Mouse (Mus musculus): ENCODE data around the gene Rptor. TPM values are rescaled to one million over a fixed set of nuclear protein-coding genes. Genes with fewer than 3 reads are reported as not detected.

Gene Rptor
- polyA plus RNA-seq, 1 experiment from 2014 or later, result 11.1 TPM

DNA sequence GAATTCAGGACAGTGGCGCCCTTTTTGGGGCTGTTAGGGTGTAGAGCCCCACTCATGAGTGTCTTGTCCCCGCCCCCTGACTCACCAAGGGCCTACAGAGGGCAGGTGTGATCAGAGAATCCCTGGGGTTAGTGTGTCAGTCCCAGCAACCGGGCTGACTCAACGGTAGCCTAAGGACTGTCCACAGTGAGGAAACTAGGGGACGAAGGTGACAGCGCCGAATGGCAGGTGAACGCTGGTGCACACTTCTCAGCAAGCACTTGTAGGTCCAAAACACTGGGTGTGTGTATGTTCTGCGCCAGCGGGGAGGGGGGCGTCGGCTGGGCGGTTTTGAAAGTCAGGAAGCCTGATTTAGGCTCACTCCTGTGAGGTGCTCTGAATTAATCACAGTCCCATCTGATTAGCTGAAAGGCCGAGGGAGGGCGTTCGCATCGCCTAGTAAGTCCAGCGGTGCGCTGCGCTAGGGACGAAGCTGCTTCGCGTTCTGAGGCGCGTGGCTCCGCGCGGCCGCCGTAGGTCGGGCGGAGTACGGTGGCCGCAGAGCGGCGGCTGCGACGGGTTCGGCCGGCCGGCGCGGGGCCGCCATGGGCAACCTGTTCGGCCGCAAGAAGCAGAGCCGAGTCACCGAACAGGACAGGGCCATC is 310.7 kb downstream of the Rptor start, which contains the start of gene Chmp6:
Gene Chmp6 (plus strand): TSS at position 151 of the 644 bp plus-strand sequence.
- Histone ChIP-seq H3K27me3 (no peaks in the 10 kb centered on the region), H3K4me1 (replicated peaks) (peaks cover 46% of the 10 kb centered on the region), H3K9me3 (no peaks in the 10 kb centered on the region), H3K9ac (peak within 1 kb of the TSS; percentile 86), H3K36me3 (peaks cover 21% of the 10 kb centered on the region), H3K4me2 (peak within 1 kb of the TSS; percentile 98), H3K4me3 (peak within 1 kb of the TSS; percentile 82), H3K27ac (replicated peaks) (peak within 1 kb of the TSS; percentile 83)
- peak; percentile 55 for ATAC-seq (ENCODE audit: low read depth)
- 1% methylated on average over 48 of the region's 48 CpGs for WGBS

DNA sequence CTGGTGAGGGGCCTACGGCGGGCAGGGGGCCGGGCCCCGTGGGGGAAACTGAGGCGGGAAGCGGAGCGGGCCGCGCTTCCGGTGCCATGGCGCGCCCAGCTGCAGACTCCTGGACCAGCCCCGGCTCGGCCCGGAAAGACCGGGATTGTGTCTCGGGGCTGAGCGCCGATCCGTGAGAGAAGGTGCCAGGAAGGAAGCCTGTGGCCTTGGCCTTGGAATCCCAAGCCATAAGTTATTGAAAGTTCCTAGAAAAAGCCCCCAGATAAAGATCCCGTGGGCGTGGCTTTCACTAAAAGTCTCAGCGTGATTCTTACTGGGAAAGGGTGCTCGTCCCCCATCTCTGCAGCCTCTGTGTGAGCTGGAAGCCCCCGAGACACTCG is 311.2 kb downstream of the Rptor start:
- Histone ChIP-seq H3K4me2 (peak overlapping the region; percentile 98), H3K9me3 (no peaks in the 10 kb centered on the region), H3K4me1 (replicated peaks) (peaks cover 46% of the 10 kb centered on the region), H3K4me3 (peak overlapping the region; percentile 82), H3K27ac (replicated peaks) (peak overlapping the region; percentile 83), H3K27me3 (no peaks in the 10 kb centered on the region), H3K9ac (peak overlapping the region; percentile 86), H3K36me3 (peaks cover 26% of the 10 kb centered on the region)
- peak; percentile 49; the same call in 1 of the 2 replicates for ATAC-seq (ENCODE audit: low read depth)
- 1% methylated on average over 26 of the region's 26 CpGs for WGBS

GRCm38 (mm10) chr11:119914381-119914780 is 311.7 kb downstream of the Rptor start:
- H3K9me3 ChIP-seq, result no peaks in the 10 kb centered on the region
- H3K4me3 ChIP-seq, result peak overlapping the region; percentile 82
- no peak for ATAC-seq (ENCODE audit: low read depth)
- H3K9ac ChIP-seq, result peak overlapping the region; percentile 86
- H3K36me3 ChIP-seq, result peaks cover 30% of the 10 kb centered on the region
- peak overlapping the region; percentile 98 for H3K4me2 ChIP-seq
- no peaks in the 10 kb centered on the region for H3K27me3 ChIP-seq
- 30% methylated on average over 4 of the region's 4 CpGs for WGBS
- H3K4me1 ChIP-seq (replicated peaks), result peaks cover 44% of the 10 kb centered on the region
- H3K27ac ChIP-seq (replicated peaks), result peak overlapping the region; percentile 83

DNA sequence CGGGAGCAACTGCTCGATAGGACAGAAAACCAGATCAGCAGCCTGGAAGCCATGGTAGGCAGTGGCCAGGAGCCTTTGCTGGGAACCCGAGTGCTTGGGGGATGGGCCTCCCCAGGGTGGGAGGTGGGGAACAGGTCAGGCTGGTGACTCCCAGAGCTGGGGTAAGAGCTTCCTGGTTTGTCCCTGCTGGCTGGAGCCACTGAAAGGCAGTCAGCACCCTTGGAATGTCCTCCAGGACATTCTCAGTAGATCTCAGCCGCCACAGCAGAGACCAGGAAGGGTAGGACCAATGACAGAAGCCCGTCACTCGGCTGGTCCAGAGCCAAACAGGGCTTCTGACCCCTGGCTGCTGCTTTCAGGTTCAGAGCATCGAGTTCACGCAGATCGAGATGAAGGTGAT is 313.0 kb downstream of the Rptor start:
- H3K27me3 ChIP-seq, result no peaks in the 10 kb centered on the region
- no peak for ATAC-seq (ENCODE audit: low read depth)
- H3K9ac ChIP-seq, result no peak overlapping the region; the same call in 1 of the 2 replicates
- no peak overlapping the region for H3K4me3 ChIP-seq
- H3K4me2 ChIP-seq, result 0 out of 2 replicates have a peak overlapping the region, but pooled peaks have one; percentile 98
- no peaks in the 10 kb centered on the region for H3K9me3 ChIP-seq
- no peak overlapping the region for H3K27ac ChIP-seq (replicated peaks)
- WGBS, result 85% methylated on average over 9 of the region's 9 CpGs
- H3K36me3 ChIP-seq, result peaks cover 43% of the 10 kb centered on the region
- H3K4me1 ChIP-seq (replicated peaks), result peaks cover 37% of the 10 kb centered on the region

GRCm38 (mm10) chr11:119916102-119916790 is 313.5 kb downstream of the Rptor start:
- Histone ChIP-seq H3K36me3 (peaks cover 45% of the 10 kb centered on the region), H3K4me1 (replicated peaks) (peaks cover 37% of the 10 kb centered on the region), H3K27me3 (no peaks in the 10 kb centered on the region), H3K9me3 (no peaks in the 10 kb centered on the region), H3K9ac (no peak overlapping the region; the same call in 1 of the 2 replicates), H3K27ac (replicated peaks) (no peak overlapping the region), H3K4me2 (no peak overlapping the region), H3K4me3 (no peak overlapping the region)
- no peak for ATAC-seq (ENCODE audit: low read depth)
- WGBS, result 92% methylated on average over 15 of the region's 15 CpGs

- WGBS, result 93% methylated on average over 21 of the region's 21 CpGs
- Histone ChIP-seq H3K4me3 (no peak overlapping the region), H3K36me3 (peaks cover 45% of the 10 kb centered on the region), H3K9me3 (no peaks in the 10 kb centered on the region), H3K4me1 (replicated peaks) (peaks cover 37% of the 10 kb centered on the region), H3K4me2 (no peak overlapping the region), H3K27me3 (no peaks in the 10 kb centered on the region), H3K27ac (replicated peaks) (no peak overlapping the region), H3K9ac (no peak overlapping the region)
- no peak for ATAC-seq (ENCODE audit: low read depth)
These were observed 314.2 kb downstream of the Rptor start for GRCm38 (mm10) chr11:119916834-119917469.

DNA sequence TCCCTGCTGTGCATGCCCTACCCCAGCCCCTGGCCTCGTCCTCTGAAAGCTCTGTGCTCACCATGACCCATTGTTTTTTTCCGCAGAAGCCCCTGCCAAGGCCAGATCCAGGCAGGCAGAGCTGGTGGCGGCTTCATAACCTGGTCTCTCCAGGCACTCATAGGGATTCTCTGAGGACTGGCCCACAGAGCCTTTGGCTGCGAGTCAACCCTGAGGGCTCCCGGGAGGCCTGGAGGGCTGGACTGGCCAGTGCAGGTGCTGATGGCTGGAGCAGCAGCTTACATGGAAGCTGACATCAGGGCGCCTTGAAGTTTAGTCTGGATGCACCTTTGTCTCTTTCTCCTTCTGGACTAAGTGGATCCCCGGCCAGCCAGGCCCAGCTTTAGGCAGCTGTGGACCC is 315.8 kb downstream of the Rptor start:
- peaks cover 24% of the 10 kb centered on the region for H3K4me1 ChIP-seq (replicated peaks)
- no peak overlapping the region for H3K27ac ChIP-seq (replicated peaks)
- peaks cover 45% of the 10 kb centered on the region for H3K36me3 ChIP-seq
- no peaks in the 10 kb centered on the region for H3K9me3 ChIP-seq
- H3K4me2 ChIP-seq, result no peak overlapping the region
- no peak overlapping the region for H3K4me3 ChIP-seq
- no peak for ATAC-seq (ENCODE audit: low read depth)
- WGBS, result 85% methylated on average over 7 of the region's 7 CpGs
- H3K9ac ChIP-seq, result no peak overlapping the region
- H3K27me3 ChIP-seq, result no peaks in the 10 kb centered on the region

GRCm38 (mm10) chr11:119919432-119919831 is 316.7 kb downstream of the Rptor start:
- 95% methylated on average over 4 of the region's 4 CpGs for WGBS
- peaks cover 20% of the 10 kb centered on the region for H3K4me1 ChIP-seq (replicated peaks)
- no peak for ATAC-seq (ENCODE audit: low read depth)

GRCm38 (mm10) chr11:119919897-119920296 is 317.2 kb downstream of the Rptor start:
- Histone ChIP-seq H3K9ac (no peak overlapping the region), H3K36me3 (peaks cover 45% of the 10 kb centered on the region), H3K27me3 (no peaks in the 10 kb centered on the region), H3K4me2 (no peak overlapping the region), H3K27ac (replicated peaks) (no peak overlapping the region), H3K4me1 (replicated peaks) (peaks cover 15% of the 10 kb centered on the region), H3K4me3 (no peak overlapping the region), H3K9me3 (no peaks in the 10 kb centered on the region)
- ATAC-seq (ENCODE audit: low read depth), result no peak
- 64% methylated on average over 8 of the region's 8 CpGs for WGBS

More at GRCm38 (mm10) chr11:119919432-119919831, 316.7 kb downstream of the Rptor start:
- no peak overlapping the region for H3K27ac ChIP-seq (replicated peaks)
- H3K9ac ChIP-seq, result no peak overlapping the region
- no peak overlapping the region for H3K4me3 ChIP-seq
- H3K9me3 ChIP-seq, result no peaks in the 10 kb centered on the region
- no peaks in the 10 kb centered on the region for H3K27me3 ChIP-seq
- no peak overlapping the region for H3K4me2 ChIP-seq
- H3K36me3 ChIP-seq, result peaks cover 45% of the 10 kb centered on the region

DNA sequence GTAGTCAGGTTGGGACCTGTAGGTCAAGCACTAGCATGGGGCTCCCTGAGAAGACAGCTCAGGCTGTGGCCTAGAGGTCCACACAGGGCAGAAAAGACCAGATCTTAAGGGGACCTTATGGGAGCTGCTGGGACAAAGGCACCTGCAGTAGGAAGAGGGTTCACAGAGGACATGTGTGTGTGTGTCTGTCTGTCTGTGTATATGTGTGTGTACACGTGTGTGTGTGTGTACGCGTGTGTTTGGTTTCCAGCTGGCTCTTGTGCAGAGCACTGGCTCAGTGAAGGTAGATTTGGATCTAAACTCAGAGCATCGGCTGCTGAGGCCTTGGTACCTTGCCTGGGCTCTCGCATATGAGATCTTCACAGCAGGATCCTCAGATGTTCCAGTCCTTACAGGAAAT is 318.0 kb downstream of the Rptor start:
- Histone ChIP-seq H3K9ac (no peak overlapping the region), H3K9me3 (no peaks in the 10 kb centered on the region)
- ATAC-seq (ENCODE audit: low read depth), result no peak

DNA sequence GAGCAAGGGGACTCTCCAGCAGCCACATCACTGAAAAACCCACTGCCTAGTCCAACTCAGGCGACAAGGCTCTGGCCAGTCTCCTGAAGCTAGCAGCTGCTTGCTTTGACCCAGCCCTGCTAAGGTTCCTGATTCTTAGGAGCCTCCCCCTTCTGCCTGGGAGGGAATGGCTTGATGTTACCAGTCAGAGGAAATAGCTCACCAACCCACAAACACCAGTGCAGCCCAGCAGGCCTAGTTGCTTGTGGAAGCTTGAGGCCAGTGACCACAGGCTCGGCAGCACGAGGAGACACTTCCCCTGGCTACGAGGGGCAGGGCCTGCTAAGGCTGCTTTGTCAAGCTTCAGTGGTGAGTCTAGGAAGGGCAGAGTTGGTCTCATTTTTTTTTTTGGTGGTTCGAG is 322.5 kb downstream of the Rptor start:
- Histone ChIP-seq H3K27me3 (no peaks in the 10 kb centered on the region), H3K4me3 (no peak overlapping the region), H3K9me3 (no peaks in the 10 kb centered on the region), H3K36me3 (peaks cover 7% of the 10 kb centered on the region; the same call in 1 of the 2 replicates), H3K4me2 (no peak overlapping the region), H3K4me1 (replicated peaks) (no peaks in the 10 kb centered on the region), H3K27ac (replicated peaks) (no peak overlapping the region), H3K9ac (no peak overlapping the region)
- 70% methylated on average over 5 of the region's 5 CpGs for WGBS
- no peak for ATAC-seq (ENCODE audit: low read depth)

More for the DNA sequence above, 318.0 kb downstream of the Rptor start:
- Histone ChIP-seq H3K4me3 (no peak overlapping the region), H3K4me2 (no peak overlapping the region), H3K4me1 (replicated peaks) (peaks cover 8% of the 10 kb centered on the region), H3K27me3 (no peaks in the 10 kb centered on the region), H3K27ac (replicated peaks) (no peak overlapping the region), H3K36me3 (peaks cover 45% of the 10 kb centered on the region)
- 95% methylated on average over 5 of the region's 5 CpGs for WGBS

DNA sequence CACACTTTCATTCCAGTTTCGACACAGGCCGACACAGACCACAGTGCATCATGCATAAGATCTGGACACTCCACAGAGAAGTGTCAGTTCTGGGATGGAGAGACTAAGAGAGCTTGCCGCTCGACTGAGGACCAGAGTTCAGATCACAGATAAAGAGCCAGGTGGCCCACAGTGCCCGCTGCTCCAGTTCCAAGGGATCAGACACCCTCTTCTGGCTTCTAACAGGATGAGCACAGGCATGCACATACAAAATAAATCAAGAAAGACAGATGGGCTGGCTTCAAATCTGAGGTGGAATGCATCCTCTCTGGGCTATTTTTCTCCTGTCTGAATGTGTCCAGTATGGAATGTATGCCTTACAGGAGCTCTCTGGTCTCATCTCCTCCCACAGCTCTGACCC is 324.1 kb downstream of the Rptor start:
- H3K9ac ChIP-seq, result no peak overlapping the region
- no peaks in the 10 kb centered on the region for H3K4me1 ChIP-seq (replicated peaks)
- H3K9me3 ChIP-seq, result no peaks in the 10 kb centered on the region
- 88% methylated on average over 5 of the region's 5 CpGs for WGBS
- H3K4me2 ChIP-seq, result no peak overlapping the region
- no peak overlapping the region for H3K4me3 ChIP-seq
- no peak for ATAC-seq (ENCODE audit: low read depth)
- no peak overlapping the region for H3K27ac ChIP-seq (replicated peaks)
- H3K36me3 ChIP-seq, result no peaks in the 10 kb centered on the region
- no peaks in the 10 kb centered on the region for H3K27me3 ChIP-seq

Measured in neural tube, embryonic 13.5 days (tissue).